Mouse (Mus musculus): ENCODE data around the gene Gtdc1. TPM values are rescaled to one million over a fixed set of nuclear protein-coding genes. Genes with fewer than 3 reads are reported as not detected.

The Gtdc1 gene
- 12.7 TPM for polyA plus RNA-seq (2014; fragmentation: Illumina TruSeq; extraction: RNeasy Lipid Tissue Mini Kit (QIAGEN cat#74804); ENCODE audit: low read depth, low replicate concordance)

GRCm38 (mm10) chr2:44927482-44927811, at the start of gene Gtdc1:
Gene Gtdc1, minus strand, starts transcription at chr2:44927657.

Other genes with a start within 250 kb of the Gtdc1 start
- 6.9 TPM for gene Zeb2, start 189.7 kb upstream of the Gtdc1 start, polyA plus RNA-seq (2014; fragmentation: Illumina TruSeq; extraction: RNeasy Lipid Tissue Mini Kit (QIAGEN cat#74804); ENCODE audit: low read depth, low replicate concordance)